Mouse (Mus musculus) liver, postnatal 0 days (tissue): Measurements from ENCODE around the gene Aldh3b3. TPM values are rescaled to one million over a fixed set of nuclear protein-coding genes. Genes with fewer than 3 reads are reported as not detected.

ENCODE experiments used
- ATAC-seq: fragments of 200-750 bp; cut with Nextera tagmentation; 2 replicates; pipeline ENCODE4 v1.8.0; 2017; ENCODE audit warnings: mild to moderate bottlenecking, moderate library complexity
- DNase-seq: peaks from one replicate; pipeline ENCODE4 v3.0.0-alpha.2; 2016
- H3K27ac ChIP-seq: fragments of 300-500 bp; sonication (generic); 2 replicates; pipeline ENCODE4 v1.5.1; 2014; ENCODE audit warnings: antibody characterized with exemption, moderate library complexity, mild to moderate bottlenecking, low read depth
- H3K27me3 ChIP-seq: fragments of 300-500 bp; sonication (generic); 2 replicates; pipeline ENCODE4 v1.6.1; 2014; ENCODE audit warnings: low read length, control low read depth, mixed read lengths; ENCODE audit not compliant: insufficient read depth
- H3K36me3 ChIP-seq: fragments of 300-500 bp; sonication (generic); replicated peaks from 2 replicates; pipeline ENCODE4 v1.6.1; 2014; ENCODE audit warnings: mild to moderate bottlenecking, control low read depth, low read length, moderate library complexity, mixed read lengths; ENCODE audit not compliant: insufficient read depth
- H3K4me1 ChIP-seq: fragments of 300-500 bp; sonication (generic); 2 replicates; pipeline ENCODE4 v1.6.1; 2014; ENCODE audit warnings: antibody characterized with exemption, mild to moderate bottlenecking, control low read depth; ENCODE audit not compliant: insufficient read depth
- H3K4me2 ChIP-seq: fragments of 300-500 bp; sonication (generic); 2 replicates; pipeline ENCODE4 v1.6.1; 2014; ENCODE audit warnings: low read depth, mild to moderate bottlenecking, low read length, moderate library complexity, mixed read lengths
- H3K4me3 ChIP-seq: fragments of 300-500 bp; sonication (generic); 2 replicates; pipeline ENCODE4 v1.5.1; 2014; ENCODE audit warnings: low read depth, low read length
- H3K9ac ChIP-seq: fragments of 300-500 bp; sonication (generic); replicated peaks from 2 replicates; pipeline ENCODE4 v1.6.1; 2014; ENCODE audit warnings: mild to moderate bottlenecking, moderate library complexity
- H3K9me3 ChIP-seq: fragments of 300-500 bp; sonication (generic); 2 replicates; pipeline ENCODE4 v1.6.1; 2016; ENCODE audit warnings: mild to moderate bottlenecking, control low read depth, low read length, mixed read lengths
- CTCF ChIP-seq: sonication (generic); IDR thresholded peaks from 2 replicates; pipeline ENCODE4 v1.5.1; 2016; ENCODE audit warnings: antibody characterized with exemption, low read depth
- EP300 ChIP-seq: IDR thresholded peaks from 2 replicates; pipeline ENCODE4 v1.6.1; 2016; ENCODE audit warnings: antibody characterized with exemption, low read depth, mild to moderate bottlenecking
- WGBS: fragments of 180-500 bp; shearing (Covaris S2); extraction: QIAGEN DNeasy Blood & Tissue Kit; methylation state at CpG from one replicate; pipeline ENCODE4 v1.1.7; 2014; ENCODE audit not compliant: insufficient replicate concordance; 5-methylcytosine and 5-hydroxymethylcytosine counted together
- polyA plus RNA-seq: library from polyadenylated mRNA; unstranded; fragments of >200 nt; fragmentation: Nextera tagmentation; extraction: Ambion mirVana; gene quantifications from 2 replicates; pipeline ENCODE4 v1.2.1, GENCODE M21; 2015

The Aldh3b3 gene
- polyA plus RNA-seq, 1 experiment from 2014 or later, result 0.13 TPM

- Histone ChIP-seq H3K4me3 (no peak overlapping the region), H3K4me1 (peaks cover 14% of the 10 kb centered on the region), H3K9ac (no peak overlapping the region), H3K9me3 (no peaks in the 10 kb centered on the region), H3K4me2 (no peak overlapping the region), H3K36me3 (no peaks in the 10 kb centered on the region), H3K27ac (no peak overlapping the region), H3K27me3 (no peaks in the 10 kb centered on the region)
- TF ChIP-seq CTCF (no peak), EP300 (no peak)
- DNase-seq (no peak), ATAC-seq (no peak)
- 59% methylated on average over 8 of the region's 8 CpGs for WGBS
Observed at GRCm38 (mm10) chr19:3997231-3997630, 38.8 kb downstream of the Aldh3b3 start.

GRCm38 (mm10) chr19:3998335-3998734 is 39.9 kb downstream of the Aldh3b3 start:
- Histone ChIP-seq H3K9me3 (no peaks in the 10 kb centered on the region), H3K36me3 (no peaks in the 10 kb centered on the region), H3K27ac (no peak overlapping the region), H3K4me3 (no peak overlapping the region), H3K9ac (no peak overlapping the region), H3K4me2 (no peak overlapping the region), H3K27me3 (no peaks in the 10 kb centered on the region), H3K4me1 (peaks cover 14% of the 10 kb centered on the region)
- TF ChIP-seq CTCF, result no peak
- TF ChIP-seq EP300, result no peak
- WGBS, result 83% methylated on average over 8 of the region's 8 CpGs
- ATAC-seq (no peak), DNase-seq (no peak)

GRCm38 (mm10) chr19:3999121-3999730 is 40.8 kb downstream of the Aldh3b3 start:
- peaks cover 14% of the 10 kb centered on the region for H3K4me1 ChIP-seq
- no peaks in the 10 kb centered on the region for H3K36me3 ChIP-seq
- no peak overlapping the region for H3K4me3 ChIP-seq
- no peaks in the 10 kb centered on the region for H3K27me3 ChIP-seq
- no peak for DNase-seq
- H3K4me2 ChIP-seq, result peak overlapping the region; percentile 100
- ATAC-seq, result no peak
- H3K27ac ChIP-seq, result no peak overlapping the region
- H3K9ac ChIP-seq, result no peak overlapping the region
- 75% methylated on average over 9 of the region's 9 CpGs for WGBS
- H3K9me3 ChIP-seq, result no peaks in the 10 kb centered on the region
- TF ChIP-seq CTCF, result no peak
- TF ChIP-seq EP300, result no peak

GRCm38 (mm10) chr19:4000119-4000900 is 41.9 kb downstream of the Aldh3b3 start, which contains the start of the genes Nudt8 and Gm49405:
Nudt8 (plus strand) TSS chr19:4000580.
Gm49405 (plus strand) TSS chr19:4000626.
- H3K36me3 ChIP-seq, result 0 out of 2 replicates have a peak, but pooled peaks cover 4% of the 10 kb centered on the region
- peak within 1 kb of the TSS; percentile 97 for H3K27ac ChIP-seq
- H3K4me1 ChIP-seq, result peaks cover 14% of the 10 kb centered on the region
- H3K4me3 ChIP-seq, result peak within 1 kb of the TSS; percentile 80
- peak within 1 kb of the TSS; percentile 100 for H3K4me2 ChIP-seq
- H3K27me3 ChIP-seq, result no peaks in the 10 kb centered on the region
- peak; percentile 92 for ATAC-seq
- H3K9me3 ChIP-seq, result no peaks in the 10 kb centered on the region
- peak within 1 kb of the TSS; percentile 83 for H3K9ac ChIP-seq
- TF ChIP-seq EP300 (no peak), CTCF (peak; percentile 93)
- WGBS, result under 1% methylated on average over 64 of the region's 64 CpGs
- DNase-seq, result peak; percentile 97

GRCm38 (mm10) chr19:4000949-4001525 is 42.6 kb downstream of the Aldh3b3 start:
- Histone ChIP-seq H3K36me3 (0 out of 2 replicates have a peak, but pooled peaks cover 6% of the 10 kb centered on the region), H3K9me3 (no peaks in the 10 kb centered on the region), H3K4me1 (peaks cover 14% of the 10 kb centered on the region), H3K27me3 (no peaks in the 10 kb centered on the region), H3K4me2 (peak overlapping the region; percentile 100), H3K27ac (peak overlapping the region; percentile 97), H3K4me3 (peak overlapping the region; percentile 80), H3K9ac (peak overlapping the region; percentile 83)
- DNase-seq, result no peak
- peak; percentile 3; the same call in 1 of the 2 replicates for ATAC-seq
- 25% methylated on average over 17 of the region's 17 CpGs for WGBS
- TF ChIP-seq EP300, result no peak
- TF ChIP-seq CTCF, result no peak

- H3K27ac ChIP-seq, result no peak overlapping the region
- TF ChIP-seq CTCF (no peak), EP300 (no peak)
- DNase-seq (no peak), ATAC-seq (no peak)
- no peaks in the 10 kb centered on the region for H3K9me3 ChIP-seq
- H3K27me3 ChIP-seq, result no peaks in the 10 kb centered on the region
- no peak overlapping the region for H3K9ac ChIP-seq
- peaks cover 13% of the 10 kb centered on the region; the same call in 1 of the 2 replicates for H3K36me3 ChIP-seq
- no peak overlapping the region for H3K4me3 ChIP-seq
- no peak overlapping the region for H3K4me2 ChIP-seq
- H3K4me1 ChIP-seq, result peaks cover 14% of the 10 kb centered on the region
- WGBS, result 88% methylated on average over 5 of the region's 5 CpGs
Observed at GRCm38 (mm10) chr19:4001752-4002151, 43.3 kb downstream of the Aldh3b3 start.
